Mouse (Mus musculus): Measurements from ENCODE around the gene Zfp784. TPM values are rescaled to one million over a fixed set of nuclear protein-coding genes. Genes with fewer than 3 reads are reported as not detected.
"Not testable (repeated sequence)": the region's sequence is repeated elsewhere in the genome, so short reads cannot be mapped to it uniquely, and the experiment has no call there.

Gene Zfp784
- polyA plus RNA-seq, 1 experiment from 2014 or later: 4.4 TPM

GRCm38 (mm10) chr7:5020685-5021084, 17.6 kb downstream of the Zfp784 start:
- H3K36me3 ChIP-seq (ENCODE audit: control insufficient read depth, insufficient read depth, low read length): peaks cover 47% of the 10 kb centered on the region

GRCm38 (mm10) chr7:5020000-5020681, 18.1 kb downstream of the Zfp784 start, which contains the start of the genes Zfp865 and Ccdc106:
Gene Zfp865, plus strand, starts transcription at chr7:5020376.
Gene Ccdc106, plus strand, starts transcription at chr7:5020553.
- 0% methylated on average over 35 of the region's 49 CpGs for WGBS
- Histone ChIP-seq H3K36me3 (ENCODE audit: control insufficient read depth, insufficient read depth, low read length) (peaks cover 42% of the 10 kb centered on the region), H3K27ac (replicated peaks; ENCODE audit: low read depth, low read length) (peak within 1 kb of the TSS; percentile 93), H3K4me1 (ENCODE audit: control insufficient read depth, insufficient read depth, low read length) (peaks cover 12% of the 10 kb centered on the region), H3K9ac (ENCODE audit: low read depth, low read length) (peak within 1 kb of the TSS; percentile 94), H3K27me3 (replicated peaks; ENCODE audit: control insufficient read depth, insufficient read depth, low read length) (no peaks in the 10 kb centered on the region), H3K4me2 (ENCODE audit: low read depth, low read length) (peak within 1 kb of the TSS; percentile 84), H3K9me3 (ENCODE audit: control insufficient read depth, low read length) (no peaks in the 10 kb centered on the region), H3K4me3 (ENCODE audit: low read depth, low read length) (peak within 1 kb of the TSS; percentile 92)
- peak; percentile 99 for DNase-seq (ENCODE audit: low spot score)
- ATAC-seq (ENCODE audit: low read depth): peak; percentile 93

More at GRCm38 (mm10) chr7:5020685-5021084, 17.6 kb downstream of the Zfp784 start:
- ATAC-seq (ENCODE audit: low read depth) (peak; percentile 10; the same call in 1 of the 2 replicates), DNase-seq (ENCODE audit: low spot score) (no peak)
- peak overlapping the region; percentile 93 for H3K27ac ChIP-seq (replicated peaks; ENCODE audit: low read depth, low read length)
- peak overlapping the region; percentile 84 for H3K4me2 ChIP-seq (ENCODE audit: low read depth, low read length)
- 0% methylated on average over 9 of the region's 15 CpGs for WGBS
- H3K9ac ChIP-seq (ENCODE audit: low read depth, low read length): peak overlapping the region; percentile 94
- H3K27me3 ChIP-seq (replicated peaks; ENCODE audit: control insufficient read depth, insufficient read depth, low read length): no peaks in the 10 kb centered on the region
- H3K4me3 ChIP-seq (ENCODE audit: low read depth, low read length): peak overlapping the region; percentile 92
- no peaks in the 10 kb centered on the region for H3K9me3 ChIP-seq (ENCODE audit: control insufficient read depth, low read length)
- peaks cover 12% of the 10 kb centered on the region for H3K4me1 ChIP-seq (ENCODE audit: control insufficient read depth, insufficient read depth, low read length)

GRCm38 (mm10) chr7:5019576-5019975, 18.7 kb downstream of the Zfp784 start:
- not testable (repeated sequence) for H3K9me3 ChIP-seq (ENCODE audit: control insufficient read depth, low read length); ATAC-seq (ENCODE audit: low read depth); H3K27me3 ChIP-seq (replicated peaks; ENCODE audit: control insufficient read depth, insufficient read depth, low read length); DNase-seq (ENCODE audit: low spot score)
- Histone ChIP-seq H3K4me1 (ENCODE audit: control insufficient read depth, insufficient read depth, low read length) (peaks cover 12% of the 10 kb centered on the region), H3K4me3 (ENCODE audit: low read depth, low read length) (peak overlapping the region; percentile 92), H3K27ac (replicated peaks; ENCODE audit: low read depth, low read length) (peak overlapping the region; percentile 93), H3K9ac (ENCODE audit: low read depth, low read length) (peak overlapping the region; percentile 94), H3K4me2 (ENCODE audit: low read depth, low read length) (peak overlapping the region; percentile 84), H3K36me3 (ENCODE audit: control insufficient read depth, insufficient read depth, low read length) (peaks cover 36% of the 10 kb centered on the region)
- WGBS: 28% methylated on average over 8 of the region's 8 CpGs

- no peak for ATAC-seq (ENCODE audit: low read depth)
- no peaks in the 10 kb centered on the region for H3K27me3 ChIP-seq (replicated peaks; ENCODE audit: control insufficient read depth, insufficient read depth, low read length)
- peaks cover 20% of the 10 kb centered on the region for H3K36me3 ChIP-seq (ENCODE audit: control insufficient read depth, insufficient read depth, low read length)
- H3K9ac ChIP-seq (ENCODE audit: low read depth, low read length): no peak overlapping the region
- no peak overlapping the region for H3K27ac ChIP-seq (replicated peaks; ENCODE audit: low read depth, low read length)
- 99% methylated on average over 21 of the region's 21 CpGs for WGBS
- H3K4me1 ChIP-seq (ENCODE audit: control insufficient read depth, insufficient read depth, low read length): peaks cover 12% of the 10 kb centered on the region
- no peaks in the 10 kb centered on the region for H3K9me3 ChIP-seq (ENCODE audit: control insufficient read depth, low read length)
- no peak for DNase-seq (ENCODE audit: low spot score)
- no peak overlapping the region for H3K4me3 ChIP-seq (ENCODE audit: low read depth, low read length)
- H3K4me2 ChIP-seq (ENCODE audit: low read depth, low read length): no peak overlapping the region
Measured at GRCm38 (mm10) chr7:5017931-5018330, 20.3 kb downstream of the Zfp784 start.

- no peak for DNase-seq (ENCODE audit: low spot score)
- no peak overlapping the region for H3K9ac ChIP-seq (ENCODE audit: low read depth, low read length)
- no peaks in the 10 kb centered on the region for H3K27me3 ChIP-seq (replicated peaks; ENCODE audit: control insufficient read depth, insufficient read depth, low read length)
- no peak overlapping the region for H3K27ac ChIP-seq (replicated peaks; ENCODE audit: low read depth, low read length)
- no peak overlapping the region for H3K4me3 ChIP-seq (ENCODE audit: low read depth, low read length)
- 90% methylated on average over 16 of the region's 16 CpGs for WGBS
- H3K4me1 ChIP-seq (ENCODE audit: control insufficient read depth, insufficient read depth, low read length): peaks cover 12% of the 10 kb centered on the region
- no peak for ATAC-seq (ENCODE audit: low read depth)
- no peak overlapping the region for H3K4me2 ChIP-seq (ENCODE audit: low read depth, low read length)
- no peaks in the 10 kb centered on the region for H3K9me3 ChIP-seq (ENCODE audit: control insufficient read depth, low read length)
- peaks cover 19% of the 10 kb centered on the region for H3K36me3 ChIP-seq (ENCODE audit: control insufficient read depth, insufficient read depth, low read length)
Measured at GRCm38 (mm10) chr7:5017352-5017751, 20.9 kb downstream of the Zfp784 start.

GRCm38 (mm10) chr7:5016920-5017319, 21.3 kb downstream of the Zfp784 start:
- H3K27ac ChIP-seq (replicated peaks; ENCODE audit: low read depth, low read length): no peak overlapping the region
- whole genome bisulfite sequencing: 93% methylated on average over 2 of the region's 2 CpGs
- H3K4me3 ChIP-seq (ENCODE audit: low read depth, low read length): no peak overlapping the region
- H3K4me2 ChIP-seq (ENCODE audit: low read depth, low read length): no peak overlapping the region
- DNase-seq (ENCODE audit: low spot score) (no peak), ATAC-seq (ENCODE audit: low read depth) (no peak)
- H3K27me3 ChIP-seq (replicated peaks; ENCODE audit: control insufficient read depth, insufficient read depth, low read length): no peaks in the 10 kb centered on the region
- H3K9me3 ChIP-seq (ENCODE audit: control insufficient read depth, low read length): no peaks in the 10 kb centered on the region
- no peak overlapping the region for H3K9ac ChIP-seq (ENCODE audit: low read depth, low read length)
- H3K36me3 ChIP-seq (ENCODE audit: control insufficient read depth, insufficient read depth, low read length): peaks cover 19% of the 10 kb centered on the region
- H3K4me1 ChIP-seq (ENCODE audit: control insufficient read depth, insufficient read depth, low read length): peaks cover 12% of the 10 kb centered on the region

GRCm38 (mm10) chr7:5016057-5016456, 22.2 kb downstream of the Zfp784 start:
- WGBS: 64% methylated on average over 3 of the region's 3 CpGs
- DNase-seq (ENCODE audit: low spot score): no peak
- Histone ChIP-seq H3K4me3 (ENCODE audit: low read depth, low read length) (peak overlapping the region; percentile 63), H3K27me3 (replicated peaks; ENCODE audit: control insufficient read depth, insufficient read depth, low read length) (no peaks in the 10 kb centered on the region), H3K9ac (ENCODE audit: low read depth, low read length) (peak overlapping the region; percentile 75; the same call in 1 of the 2 replicates), H3K27ac (replicated peaks; ENCODE audit: low read depth, low read length) (peak overlapping the region; percentile 97), H3K4me1 (ENCODE audit: control insufficient read depth, insufficient read depth, low read length) (peaks cover 6% of the 10 kb centered on the region), H3K9me3 (ENCODE audit: control insufficient read depth, low read length) (no peaks in the 10 kb centered on the region), H3K36me3 (ENCODE audit: control insufficient read depth, insufficient read depth, low read length) (peaks cover 26% of the 10 kb centered on the region), H3K4me2 (ENCODE audit: low read depth, low read length) (peak overlapping the region; percentile 78)
- no peak for ATAC-seq (ENCODE audit: low read depth)

GRCm38 (mm10) chr7:5015118-5016001, 22.9 kb downstream of the Zfp784 start, which contains the start of gene Gm44973:
Gene Gm44973, plus strand, starts transcription at chr7:5015496.
- peak within 1 kb of the TSS; percentile 78 for H3K4me2 ChIP-seq (ENCODE audit: low read depth, low read length)
- H3K4me1 ChIP-seq (ENCODE audit: control insufficient read depth, insufficient read depth, low read length): peaks cover 3% of the 10 kb centered on the region; the same call in 1 of the 2 replicates
- DNase-seq (ENCODE audit: low spot score): peak; percentile 97
- H3K4me3 ChIP-seq (ENCODE audit: low read depth, low read length): peak within 1 kb of the TSS; percentile 63
- H3K9me3 ChIP-seq (ENCODE audit: control insufficient read depth, low read length): no peaks in the 10 kb centered on the region
- H3K27me3 ChIP-seq (replicated peaks; ENCODE audit: control insufficient read depth, insufficient read depth, low read length): no peaks in the 10 kb centered on the region
- WGBS: 1% methylated on average over 43 of the region's 76 CpGs
- peak; percentile 65 for ATAC-seq (ENCODE audit: low read depth)
- peak within 1 kb of the TSS; percentile 88 for H3K9ac ChIP-seq (ENCODE audit: low read depth, low read length)
- peak within 1 kb of the TSS; percentile 97 for H3K27ac ChIP-seq (replicated peaks; ENCODE audit: low read depth, low read length)
- H3K36me3 ChIP-seq (ENCODE audit: control insufficient read depth, insufficient read depth, low read length): peaks cover 33% of the 10 kb centered on the region
